Mouse (Mus musculus) adrenal gland, postnatal 36 days (tissue): ENCODE measurements around the gene Serinc3. TPM values are rescaled to one million over a fixed set of nuclear protein-coding genes. Genes with fewer than 3 reads are reported as not detected.
A peak's percentile ranks its signal among the peaks of the same experiment; 100 is the strongest.
"Not testable (repeated sequence)": the region's sequence is repeated elsewhere in the genome, so short reads cannot be mapped to it uniquely, and the experiment has no call there.

ENCODE experiments used
- DNase-seq, 2 experiments: peaks; one replicate each; pipeline ENCODE4 v3.0.0; 2021; ENCODE audit warnings: mixed read lengths in 1 of 2
- long read RNA-seq, 2 experiments: library from polyadenylated mRNA; stranded (forward); transcript quantifications; one replicate each; pipeline ENCODE4 v2.0.0; 2021; ENCODE audit warnings: borderline sequencing depth in 2 of 2
- total RNA-seq, 2 experiments: library from RNA; stranded (reverse); gene quantifications; 2 replicates each; pipeline ENCODE4 v1.2.3; 2021

The Serinc3 gene
- 100 to 1,000 TPM; 565 to 629 TPM for total RNA-seq
- long read RNA-seq, experiment 1, transcript Serinc3-201 (10 exons, 3,683 nt), result major isoform, 423 of 550 reads
- long read RNA-seq, experiment 1, partial matches to known transcripts, result 102 of 550 reads
- long read RNA-seq, experiment 1, other reads (novel, unspliced or antisense), result 25 of 550 reads
- long read RNA-seq, experiment 2, transcript Serinc3-201 (10 exons, 3,683 nt), result major isoform, 159 of 187 reads
- long read RNA-seq, experiment 2, partial matches to known transcripts, result 19 of 187 reads
- long read RNA-seq, experiment 2, other reads (novel, unspliced or antisense), result 9 of 187 reads

- peak; percentile 100 for DNase-seq
These were observed at the start of gene Serinc3 for GRCm38 (mm10) chr2:163644575-163645385. Gene Serinc3, minus strand, starts transcription at chr2:163645131.

DNA sequence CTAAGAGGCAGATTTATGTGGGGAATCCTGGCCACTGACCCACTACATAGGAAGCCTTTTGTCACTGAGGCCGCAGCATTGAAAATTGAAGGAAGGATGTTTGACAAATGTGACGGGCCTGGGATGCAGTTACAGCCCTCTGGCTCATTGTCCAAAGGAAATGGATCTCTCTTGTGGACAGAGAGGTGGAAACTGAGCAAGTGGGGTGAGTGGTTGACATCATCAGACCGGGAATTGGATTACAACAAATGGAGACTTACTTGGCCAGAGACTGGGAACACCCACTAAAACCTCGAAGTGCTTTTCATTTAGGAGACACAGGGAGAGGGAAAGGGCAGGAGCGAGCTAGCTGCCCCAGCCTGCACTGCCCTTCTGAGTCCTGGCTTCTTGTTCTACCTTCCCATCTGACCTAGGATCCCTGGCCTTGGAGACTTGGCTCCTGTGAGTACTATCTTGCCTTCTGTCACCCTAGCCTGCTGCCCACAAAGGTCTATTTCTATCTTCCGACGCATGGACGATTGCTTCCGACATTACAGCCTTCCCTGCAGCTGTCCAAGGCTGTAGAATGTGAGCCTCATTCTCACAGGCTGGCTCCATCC is 48.9 kb upstream of the Serinc3 start:
- DNase-seq, result no peak

GRCm38 (mm10) chr2:163692873-163693612 is 48.1 kb upstream of the Serinc3 start:
- no peak for DNase-seq

- DNase-seq, result no peak
These were observed 47.1 kb upstream of the Serinc3 start for GRCm38 (mm10) chr2:163691846-163692605.

DNA sequence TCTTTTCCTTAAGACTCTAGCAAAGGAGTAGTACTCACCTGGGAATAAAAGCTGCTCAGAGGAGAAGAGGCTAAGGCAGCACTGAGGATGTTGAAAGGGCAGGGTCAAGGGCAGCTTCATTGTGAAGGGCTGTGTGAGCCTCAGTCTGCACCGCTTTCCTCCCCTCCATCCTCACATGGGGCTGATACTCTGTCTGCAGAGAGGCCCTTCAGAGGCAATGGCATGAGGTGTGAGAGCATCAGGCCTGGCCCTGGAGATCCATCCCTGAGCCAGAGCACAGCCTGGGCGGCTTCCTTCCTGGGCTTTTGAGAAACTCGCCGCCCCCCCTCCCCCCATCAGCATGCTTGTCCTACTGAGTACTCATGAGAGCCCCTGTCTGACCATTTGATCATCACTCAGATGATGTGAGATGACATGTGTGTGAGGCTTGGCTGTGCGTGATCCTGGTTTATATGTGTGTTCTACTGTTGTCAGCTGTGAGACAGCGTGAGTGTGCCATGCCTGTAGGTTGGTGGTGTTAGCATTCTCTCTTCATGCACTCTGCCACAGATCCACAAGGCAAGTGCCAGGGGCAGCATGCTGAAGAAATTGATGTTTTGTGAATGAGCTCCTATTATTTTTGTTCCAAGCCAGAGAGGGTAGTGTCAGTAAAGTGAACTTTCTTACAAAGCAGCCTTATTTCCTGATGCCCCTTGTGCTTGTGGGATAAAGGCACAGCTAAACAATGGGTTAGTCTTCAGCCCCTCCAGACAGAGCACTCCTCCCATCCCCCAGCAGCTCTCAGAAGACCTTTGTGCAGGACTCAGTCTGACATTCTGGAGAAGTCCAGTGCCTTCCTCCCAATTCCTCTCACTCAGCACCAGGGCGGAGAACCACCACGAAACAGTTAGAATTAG is 45.7 kb upstream of the Serinc3 start:
- no peak for DNase-seq

- DNase-seq, result no peak
These were observed 44.8 kb upstream of the Serinc3 start for GRCm38 (mm10) chr2:163689771-163690170.

DNA sequence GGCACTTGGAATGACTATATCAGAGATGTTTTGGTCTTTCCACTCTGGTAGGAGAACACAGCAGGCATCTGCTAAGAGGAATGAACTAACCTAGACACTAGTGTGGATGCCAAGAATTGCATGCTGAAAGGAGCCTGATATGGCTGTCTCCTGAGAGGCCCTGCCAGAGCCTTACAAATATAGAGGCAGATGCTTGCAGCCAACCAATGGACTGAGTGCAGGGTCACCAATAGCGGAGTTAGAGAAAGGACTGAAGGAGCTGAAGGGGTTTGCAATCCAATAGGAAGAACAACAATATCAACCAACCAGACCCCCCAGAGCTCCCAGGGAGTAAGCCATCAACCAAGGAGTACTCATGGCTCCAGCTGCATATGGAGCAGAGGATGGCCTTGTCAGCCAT is 43.4 kb upstream of the Serinc3 start:
- not testable (repeated sequence) for DNase-seq

GRCm38 (mm10) chr2:163686886-163687285 is 42.0 kb upstream of the Serinc3 start:
- DNase-seq, result no peak

- DNase-seq, result no peak
These were observed 41.3 kb upstream of the Serinc3 start for GRCm38 (mm10) chr2:163686233-163686632.

DNA sequence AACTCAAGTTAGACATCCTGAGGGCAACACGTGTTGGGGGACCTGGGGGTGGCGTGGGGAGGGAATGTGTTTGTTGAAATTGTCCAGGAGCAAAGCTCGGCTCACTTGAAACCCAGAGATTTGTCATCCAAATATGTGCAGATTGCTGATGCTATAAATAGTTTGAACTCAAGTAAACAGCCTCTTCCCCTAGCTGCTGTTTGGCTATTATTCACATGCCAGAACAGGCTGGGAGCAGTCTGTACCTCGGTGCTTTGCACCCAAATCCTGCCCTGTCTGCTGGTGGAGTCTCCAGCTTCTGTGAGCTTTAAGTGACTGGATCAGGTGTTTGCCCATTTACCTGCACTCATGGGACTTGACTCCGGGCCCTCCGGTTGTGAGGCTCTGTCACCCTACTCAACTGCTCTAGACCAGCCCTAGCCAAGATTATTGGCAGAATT is 40.9 kb upstream of the Serinc3 start:
- peak in 1 of 2 experiments; percentile 47 for DNase-seq

DNA sequence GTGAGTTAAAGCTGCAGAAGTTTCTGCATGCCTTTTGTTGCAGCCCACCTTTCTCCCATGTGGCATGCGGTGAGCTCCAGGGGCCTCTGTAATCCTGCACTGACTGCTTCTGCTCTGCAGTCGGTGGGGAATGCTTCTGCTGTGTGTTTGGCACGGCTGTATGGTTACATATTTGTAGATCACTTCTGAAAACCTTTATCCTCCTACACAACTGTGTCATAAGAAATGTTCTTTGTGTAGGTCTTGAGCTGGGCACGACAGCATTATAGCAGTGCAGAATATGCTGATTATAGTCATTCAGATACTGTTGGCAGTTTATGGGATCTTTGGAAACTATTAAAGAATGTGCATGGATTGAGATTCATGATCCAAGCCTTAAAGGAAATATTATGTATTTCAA is 40.4 kb upstream of the Serinc3 start:
- DNase-seq, result no peak

GRCm38 (mm10) chr2:163682344-163682743 is 37.4 kb upstream of the Serinc3 start:
- DNase-seq, result no peak

DNA sequence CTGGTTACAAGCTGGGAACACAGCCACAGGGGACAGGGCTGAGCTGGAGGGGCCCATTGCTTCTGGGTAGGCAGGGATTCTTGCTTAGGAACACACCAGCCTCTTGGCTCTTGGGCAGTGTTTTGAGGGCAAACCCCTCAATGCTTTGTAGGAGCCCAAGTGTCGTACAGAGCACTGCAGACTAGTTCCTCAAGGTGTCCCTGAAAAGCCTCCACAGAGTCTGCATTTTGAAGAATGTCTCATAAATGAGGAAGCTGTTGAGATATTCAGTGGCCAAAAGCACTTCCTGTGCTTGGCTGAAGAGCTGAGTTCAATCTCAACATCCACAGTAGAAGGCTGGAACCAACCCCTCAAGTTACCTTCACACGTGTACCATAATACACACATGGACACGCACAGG is 31.8 kb upstream of the Serinc3 start:
- DNase-seq, result no peak

DNA sequence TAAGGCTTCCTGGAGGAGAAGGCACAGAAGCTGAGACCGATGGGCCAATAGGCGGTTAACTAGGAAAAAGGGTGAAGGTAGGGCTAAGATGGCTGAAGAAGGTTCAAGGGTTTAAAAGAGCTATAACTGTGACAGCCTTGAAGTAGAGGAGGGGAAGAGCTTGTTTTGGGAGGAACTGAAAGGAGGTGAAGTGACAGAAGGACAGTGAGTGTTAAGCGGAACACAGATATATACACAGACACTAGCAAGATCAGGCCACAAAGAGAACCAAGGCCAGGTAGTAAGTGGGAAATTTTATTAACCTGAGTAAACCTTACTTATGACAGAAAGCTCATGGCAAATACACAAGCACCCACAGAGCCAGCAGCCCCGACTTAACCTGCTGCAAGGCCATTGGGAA is 31.4 kb upstream of the Serinc3 start:
- no peak for DNase-seq

DNA sequence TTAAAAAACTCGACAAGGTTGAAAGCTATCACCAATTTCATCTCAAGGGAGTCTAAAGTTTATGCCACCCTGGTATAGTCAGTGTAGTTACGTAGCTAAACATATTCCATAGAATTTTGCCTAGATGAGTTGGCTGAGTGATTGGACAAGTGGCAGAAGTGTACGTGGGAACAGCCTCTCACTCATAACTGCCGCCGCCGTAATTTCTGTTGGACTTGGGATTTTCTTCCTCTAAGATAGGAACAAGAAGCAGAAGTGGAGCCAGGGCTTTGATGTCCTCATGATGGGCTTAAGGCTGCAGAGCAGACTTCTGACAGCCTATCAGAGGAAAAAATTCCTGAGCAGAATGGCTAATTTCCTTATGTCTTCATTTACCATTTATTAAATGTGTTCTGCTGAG is 30.7 kb upstream of the Serinc3 start:
- DNase-seq, result no peak

DNA sequence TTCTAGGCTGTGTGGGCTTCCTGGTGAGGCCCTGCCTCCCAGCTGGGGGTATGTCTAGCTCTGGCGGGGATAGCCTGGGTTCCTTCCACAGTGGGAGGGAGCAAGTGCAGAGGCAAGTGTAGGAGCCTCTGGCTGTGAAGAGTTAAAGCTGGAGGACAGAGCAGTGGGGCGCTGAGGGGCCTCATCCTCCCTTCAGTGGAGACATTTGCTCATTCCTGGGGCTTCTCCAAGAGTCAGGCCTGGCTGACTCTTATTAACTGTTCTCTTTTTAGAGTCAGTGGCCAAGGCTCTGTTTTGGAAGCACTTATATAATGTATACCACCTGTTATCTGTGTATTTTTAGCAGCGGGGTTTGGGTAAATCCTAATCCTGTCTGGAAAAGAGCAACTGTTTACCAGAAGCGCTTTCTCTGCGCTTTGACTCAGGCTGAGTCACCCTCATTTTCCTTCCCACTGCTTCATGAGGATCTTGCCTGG is 30.3 kb upstream of the Serinc3 start:
- peak in 1 of 2 experiments; percentile 51 for DNase-seq

- DNase-seq, result no peak
These were observed 29.5 kb upstream of the Serinc3 start for GRCm38 (mm10) chr2:163674397-163674796.

GRCm38 (mm10) chr2:163670872-163671594 is 26.1 kb upstream of the Serinc3 start:
- no peak for DNase-seq

DNA sequence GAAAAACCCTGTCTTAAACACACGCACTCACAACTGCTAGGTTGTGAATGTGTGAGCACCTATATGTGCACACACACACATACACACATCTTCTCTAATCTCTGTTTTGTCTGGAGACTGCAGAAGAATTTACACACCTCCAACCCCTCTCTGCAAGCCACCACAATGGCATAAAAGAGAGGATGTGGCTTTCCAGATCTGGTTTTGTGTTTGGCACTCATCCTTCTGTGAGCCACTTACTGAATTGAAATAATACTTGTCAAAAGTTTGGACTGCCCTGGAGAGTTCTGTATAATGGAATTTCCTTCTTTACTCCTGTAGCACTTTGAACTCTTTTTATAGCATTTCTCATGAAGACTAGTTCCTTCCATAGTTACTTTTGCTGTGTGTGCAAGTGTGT is 22.1 kb upstream of the Serinc3 start:
- DNase-seq, result no peak

- no peak for DNase-seq
These were observed 19.0 kb upstream of the Serinc3 start for GRCm38 (mm10) chr2:163663930-163664329.
